ENCODE assay signal across 29 mouse cellular contexts in the genomic region with DNA sequence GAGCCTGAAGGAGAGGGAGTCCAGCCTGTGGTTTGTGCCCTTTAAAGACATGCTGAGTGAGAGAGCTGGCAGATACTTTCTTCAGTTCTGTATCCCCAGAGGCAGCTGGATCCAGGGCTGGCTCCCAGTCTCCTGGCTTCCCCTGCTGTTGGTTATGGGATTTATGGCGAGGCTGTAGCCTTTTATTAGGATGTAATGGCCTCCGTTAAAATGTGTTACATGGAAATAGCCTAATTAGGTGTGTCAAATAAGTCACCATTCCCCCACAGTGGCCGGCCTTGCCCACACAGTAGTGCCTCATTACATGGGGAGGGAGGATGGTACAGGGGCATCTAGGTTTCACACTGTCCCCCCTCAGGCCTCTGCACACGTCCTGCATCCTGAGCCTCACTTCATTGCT.
"Had no signal": no experiment of that assay in that cellular context is flagged by ENCODE, and none has a peak within 500 bp of the region (broad histone marks: within the 10 kb centered on the region; RNA-seq: fewer than 3 reads in every experiment).

No protein-coding gene starts in this region.

- H3K9me3 ChIP-seq: limb, embryonic 12.5 days; limb, embryonic 13.5 days; limb, embryonic 15.5 days; liver, embryonic 12.5 days; liver, embryonic 13.5 days; liver, embryonic 15.5 days; lung, embryonic 15.5 days; midbrain, embryonic 10.5 days; midbrain, embryonic 12.5 days; midbrain, embryonic 13.5 days; midbrain, embryonic 15.5 days had no signal

- H3K27ac ChIP-seq: left cerebral cortex, adult 2 months; limb, embryonic 12.5 days; limb, embryonic 13.5 days; limb, embryonic 15.5 days; liver, embryonic 12.5 days; liver, embryonic 13.5 days; liver, embryonic 14.5 days; liver, embryonic 15.5 days; lung, embryonic 15.5 days; macrophage; midbrain, embryonic 10.5 days; midbrain, embryonic 12.5 days; midbrain, embryonic 13.5 days; midbrain, embryonic 15.5 days had no signal

- H3K9ac ChIP-seq: limb, embryonic 12.5 days; limb, embryonic 13.5 days; limb, embryonic 15.5 days; liver, embryonic 12.5 days; liver, embryonic 13.5 days; liver, embryonic 14.5 days; liver, embryonic 15.5 days; liver, postnatal 0 days; lung, embryonic 14.5 days; lung, embryonic 15.5 days; midbrain, embryonic 12.5 days; midbrain, embryonic 13.5 days; midbrain, embryonic 15.5 days had no signal

- H3K36me3 ChIP-seq: limb, embryonic 12.5 days; limb, embryonic 13.5 days; limb, embryonic 15.5 days; liver, embryonic 12.5 days; liver, embryonic 13.5 days; liver, embryonic 15.5 days; lung, embryonic 15.5 days; midbrain, embryonic 10.5 days; midbrain, embryonic 12.5 days; midbrain, embryonic 13.5 days; midbrain, embryonic 15.5 days had no signal

- H3K4me2 ChIP-seq: limb, embryonic 12.5 days; limb, embryonic 13.5 days; limb, embryonic 15.5 days; liver, embryonic 11.5 days; liver, embryonic 12.5 days; liver, embryonic 13.5 days; liver, embryonic 15.5 days; lung, embryonic 14.5 days; lung, embryonic 15.5 days; midbrain, embryonic 11.5 days; midbrain, embryonic 12.5 days; midbrain, embryonic 13.5 days; midbrain, embryonic 15.5 days had no signal

- H3K4me3 ChIP-seq: left cerebral cortex, adult 2 months; limb, embryonic 12.5 days; limb, embryonic 13.5 days; limb, embryonic 15.5 days; liver, embryonic 12.5 days; liver, embryonic 13.5 days; liver, embryonic 15.5 days; lung, embryonic 15.5 days; midbrain, embryonic 10.5 days; midbrain, embryonic 12.5 days; midbrain, embryonic 13.5 days; midbrain, embryonic 15.5 days; myocyte had no signal

- ATAC-seq: liver, embryonic 12.5 days; lung, postnatal 0 days; midbrain, embryonic 13.5 days; midbrain, embryonic 15.5 days; midbrain, embryonic 16.5 days had no signal

- H3K27me3 ChIP-seq: liver, embryonic 13.5 days; lung, embryonic 15.5 days; midbrain, embryonic 15.5 days had no signal

- DNase-seq: left cerebral cortex, postnatal 4 days; liver, embryonic 13.5 days; liver, postnatal 0 days; lung, adult 18-20 months; lung, adult 2 months; lung, embryonic 14.5 days; lung, postnatal 10 days; lung, postnatal 14 days; lung, postnatal 36 days; lung, postnatal 4 days; midbrain, embryonic 14.5 days had no signal

- H3K4me1 ChIP-seq: liver, embryonic 15.5 days had no signal
